Mouse (Mus musculus): ENCODE measurements around the gene Ccl9.

DNA sequence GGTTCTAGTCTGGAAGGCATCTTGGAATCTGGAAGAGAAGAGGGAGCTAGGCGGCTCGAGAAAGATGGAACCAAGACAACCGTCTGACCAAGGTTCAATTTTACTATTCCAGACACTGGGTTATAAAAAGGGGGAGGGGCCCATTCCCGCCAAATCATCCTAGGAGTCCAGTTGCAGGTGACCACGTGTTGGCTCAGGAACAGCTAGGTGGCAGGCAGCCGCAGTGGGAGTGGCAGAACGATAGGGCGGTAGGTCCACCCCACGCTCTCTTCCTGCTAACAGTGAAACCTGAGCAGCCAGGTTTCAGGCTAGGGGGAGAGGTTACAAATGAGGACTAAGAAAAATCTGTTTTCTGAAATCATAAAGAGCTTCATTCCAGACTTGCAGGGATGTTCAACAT, 5.6 kb downstream of the Ccl9 start:
- TF ChIP-seq POLR2A (IDR thresholded peaks at IDR 0.05; ENCODE audit: borderline replicate concordance, low read depth, low read length): no peak
- TF ChIP-seq CTCF (IDR thresholded peaks at IDR 0.05; ENCODE audit: low read depth, low read length): no peak

Measured in bone marrow macrophage, adult 2 months (primary cell).